Mouse (Mus musculus) hindbrain, embryonic 14.5 days (tissue): ENCODE measurements around the gene Speg. TPM values are rescaled to one million over a fixed set of nuclear protein-coding genes. Genes with fewer than 3 reads are reported as not detected.

Experiments
- ATAC-seq: fragments of 200-750 bp; cut with Nextera tagmentation; 2 replicates; pipeline ENCODE4 v1.8.0; 2017; ENCODE audit warnings: moderate number of reproducible peaks, mild to moderate bottlenecking, moderate TSS enrichment, moderate library complexity; ENCODE audit not compliant: low FRiP score
- DNase-seq: peaks from one replicate; pipeline ENCODE4 v3.0.0-alpha.2; 2015; ENCODE audit warnings: low spot score
- H3K27ac ChIP-seq: fragments of 300-500 bp; sonication (generic); 2 replicates; pipeline ENCODE4 v1.5.1; 2014; ENCODE audit warnings: mild to moderate bottlenecking, moderate library complexity
- H3K27me3 ChIP-seq: fragments of 300-500 bp; sonication (generic); 2 replicates; pipeline ENCODE4 v1.6.1; 2014; ENCODE audit warnings: mild to moderate bottlenecking, low read length, mixed read lengths; ENCODE audit not compliant: control insufficient read depth, insufficient read depth
- H3K36me3 ChIP-seq: fragments of 300-500 bp; sonication (generic); replicated peaks from 2 replicates; pipeline ENCODE4 v1.6.1; 2014; ENCODE audit not compliant: control insufficient read depth, insufficient read depth
- H3K4me1 ChIP-seq: fragments of 300-500 bp; sonication (generic); replicated peaks from 2 replicates; pipeline ENCODE4 v1.6.1; 2014; ENCODE audit warnings: antibody characterized with exemption, low read length, mixed read lengths; ENCODE audit not compliant: control insufficient read depth, insufficient read depth
- H3K4me2 ChIP-seq: fragments of 300-500 bp; sonication (generic); replicated peaks from 2 replicates; pipeline ENCODE4 v1.6.1; 2014; ENCODE audit warnings: mild to moderate bottlenecking, moderate library complexity
- H3K4me3 ChIP-seq: fragments of 300-500 bp; sonication (generic); replicated peaks from 2 replicates; pipeline ENCODE4 v1.5.1; 2014; ENCODE audit warnings: mild to moderate bottlenecking, low read length
- H3K9ac ChIP-seq: fragments of 300-500 bp; sonication (generic); 2 replicates; pipeline ENCODE4 v1.6.1; 2014
- H3K9me3 ChIP-seq: fragments of 300-500 bp; sonication (generic); 2 replicates; pipeline ENCODE4 v1.6.1; 2016; ENCODE audit warnings: low read length; ENCODE audit not compliant: control insufficient read depth
- WGBS: fragments of 180-500 bp; shearing (Covaris S2); extraction: QIAGEN DNeasy Blood & Tissue Kit; methylation state at CpG from one replicate; pipeline ENCODE4 v1.1.7; 2014; 5-methylcytosine and 5-hydroxymethylcytosine counted together
- polyA plus RNA-seq: library from polyadenylated mRNA; unstranded; fragments of >200 nt; fragmentation: Nextera tagmentation; extraction: Ambion mirVana; gene quantifications from 2 replicates; pipeline ENCODE4 v1.2.1, GENCODE M21; 2014

Speg gene
- polyA plus RNA-seq: 18.0 and 22.9 TPM in 2 replicates

DNA sequence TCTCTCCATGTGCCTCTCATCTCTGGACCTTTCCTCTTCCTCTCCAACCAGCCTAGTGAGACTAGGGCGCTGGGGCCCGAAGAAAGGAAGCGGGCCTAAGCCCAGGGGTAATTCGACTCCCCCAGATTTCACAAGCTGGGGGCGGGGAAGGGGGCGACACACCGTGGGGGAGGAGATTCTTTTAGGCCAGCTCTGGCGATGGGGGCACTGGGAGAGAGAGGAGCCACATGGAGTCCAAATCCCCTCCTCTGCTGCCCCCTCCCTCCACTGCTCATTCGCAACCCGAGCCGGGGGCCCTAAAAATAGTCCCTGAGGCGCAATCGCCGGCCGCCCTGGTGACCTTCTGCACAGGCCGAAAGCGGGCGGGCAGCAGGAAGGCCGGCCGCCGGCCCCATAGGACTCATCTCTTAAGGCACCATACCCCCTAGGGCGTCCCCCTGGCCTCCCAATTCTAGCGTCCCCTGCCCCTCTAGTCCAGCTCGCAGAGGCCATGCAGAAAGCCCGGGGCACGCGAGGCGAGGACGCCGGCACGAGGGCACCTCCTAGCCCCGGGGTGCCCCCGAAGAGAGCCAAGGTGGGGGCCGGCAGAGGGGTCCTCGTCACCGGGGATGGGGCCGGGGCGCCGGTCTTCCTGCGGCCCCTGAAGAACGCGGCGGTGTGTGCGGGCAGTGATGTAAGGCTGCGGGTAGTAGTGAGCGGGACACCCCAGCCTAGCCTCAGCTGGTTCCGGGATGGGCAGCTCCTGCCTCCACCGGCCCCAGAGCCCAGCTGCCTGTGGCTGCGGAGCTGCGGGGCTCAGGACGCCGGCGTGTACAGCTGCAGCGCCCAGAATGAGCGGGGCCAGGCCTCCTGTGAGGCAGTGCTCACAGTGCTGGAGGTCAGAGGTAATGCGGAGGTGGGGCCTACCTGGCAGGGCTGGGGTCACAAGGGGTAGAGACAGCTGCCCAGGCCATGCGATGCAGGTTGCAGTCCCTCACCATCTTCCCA is at the start of gene Speg:
TSS of gene Speg (plus strand) at position 348 of the 987 bp plus-strand sequence.
- Histone ChIP-seq H3K4me1 (peaks cover 20% of the 10 kb centered on the region), H3K9me3 (no peaks in the 10 kb centered on the region), H3K4me2 (peak within 1 kb of the TSS; percentile 51), H3K27ac (no peak within 1 kb of the TSS), H3K36me3 (no peaks in the 10 kb centered on the region), H3K4me3 (peak within 1 kb of the TSS; percentile 14; the same call in 1 of the 2 replicates), H3K27me3 (peaks cover 15% of the 10 kb centered on the region; the same call in 1 of the 2 replicates), H3K9ac (peak within 1 kb of the TSS; percentile 43; the same call in 1 of the 2 replicates)
- 0 out of 2 replicates have a peak, but pooled peaks have one; percentile 17 for ATAC-seq
- WGBS: 10% methylated on average over 57 of the region's 57 CpGs
- DNase-seq: no peak

DNA sequence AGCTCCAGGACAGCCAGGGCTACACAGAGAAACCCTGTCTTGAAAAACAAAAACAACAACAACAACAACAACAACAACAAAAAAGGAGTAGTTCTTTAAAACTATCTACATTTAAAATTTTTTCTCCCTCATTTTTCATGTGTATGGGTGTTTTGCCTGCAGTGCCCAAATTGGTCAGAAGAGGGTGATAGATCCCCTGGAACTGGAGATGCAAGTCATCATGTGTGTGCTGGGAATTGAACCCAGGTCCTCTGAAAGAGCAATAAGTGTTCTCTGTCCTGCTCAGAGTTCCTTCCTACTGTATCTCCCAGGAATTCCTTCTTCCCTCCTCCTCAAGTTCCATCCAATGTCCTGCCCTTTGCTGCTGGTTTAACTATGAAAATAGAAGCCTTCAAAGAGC is 47.6 kb upstream of the Speg start:
- Histone ChIP-seq H3K4me1 (no peaks in the 10 kb centered on the region), H3K27ac (no peak overlapping the region), H3K9ac (no peak overlapping the region), H3K9me3 (no peaks in the 10 kb centered on the region), H3K27me3 (no peaks in the 10 kb centered on the region), H3K36me3 (no peaks in the 10 kb centered on the region), H3K4me3 (no peak overlapping the region), H3K4me2 (no peak overlapping the region)
- DNase-seq: no peak
- no peak for ATAC-seq

DNA sequence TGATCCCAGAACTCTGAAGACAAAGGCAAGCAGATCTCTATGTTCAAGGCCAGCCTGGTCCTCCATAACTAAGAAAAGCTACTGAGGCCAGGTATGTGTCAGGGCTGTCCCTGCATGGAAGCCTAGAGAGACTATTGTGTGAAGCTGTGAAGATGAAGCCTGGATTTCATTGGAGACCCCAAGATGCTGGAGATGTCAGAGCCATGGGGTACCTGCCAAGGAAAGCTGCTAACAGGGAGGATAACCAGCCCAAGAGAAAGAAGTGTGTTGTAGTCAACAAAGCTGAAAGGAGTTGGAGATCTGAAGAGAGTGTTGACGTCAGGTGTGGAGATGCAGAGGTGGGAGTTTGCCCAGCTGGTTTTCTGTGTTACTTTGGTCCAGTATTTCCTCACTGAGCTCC is 43.8 kb upstream of the Speg start:
- no peak for DNase-seq
- WGBS: 91% methylated on average over 1 of the region's 1 CpGs
- no peaks in the 10 kb centered on the region for H3K4me1 ChIP-seq

DNA sequence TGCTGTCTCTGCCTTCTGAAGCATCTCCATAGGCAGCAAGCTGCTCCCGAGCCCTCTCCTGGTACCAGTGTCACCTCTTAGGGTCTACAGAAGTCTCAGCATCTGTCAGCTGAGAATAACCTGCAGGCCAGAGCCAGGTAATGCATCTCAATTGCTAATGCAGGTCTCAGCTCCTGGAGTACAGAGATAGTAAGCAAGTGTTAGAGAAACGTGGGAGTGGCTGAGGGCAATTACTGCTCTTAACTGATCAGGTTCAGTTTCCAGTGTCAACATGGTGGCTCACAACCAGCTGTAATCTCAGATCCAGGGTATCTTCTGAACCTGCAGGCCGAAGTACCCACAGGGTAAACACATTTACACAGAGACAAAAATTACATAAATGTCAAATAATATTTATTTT is 38.6 kb upstream of the Speg start:
- H3K9me3 ChIP-seq: no peaks in the 10 kb centered on the region
- DNase-seq: no peak
- no peak overlapping the region for H3K4me3 ChIP-seq
- H3K4me2 ChIP-seq: no peak overlapping the region
- H3K36me3 ChIP-seq: no peaks in the 10 kb centered on the region
- no peak overlapping the region for H3K27ac ChIP-seq
- no peak overlapping the region for H3K9ac ChIP-seq
- 79% methylated on average over 3 of the region's 3 CpGs for WGBS
- ATAC-seq: no peak
- peaks cover 19% of the 10 kb centered on the region for H3K4me1 ChIP-seq
- no peaks in the 10 kb centered on the region for H3K27me3 ChIP-seq

More for the DNA sequence above, 43.8 kb upstream of the Speg start:
- H3K4me2 ChIP-seq: no peak overlapping the region
- no peaks in the 10 kb centered on the region for H3K36me3 ChIP-seq
- ATAC-seq: no peak
- no peaks in the 10 kb centered on the region for H3K9me3 ChIP-seq
- H3K27ac ChIP-seq: no peak overlapping the region
- no peak overlapping the region for H3K4me3 ChIP-seq
- H3K9ac ChIP-seq: no peak overlapping the region
- H3K27me3 ChIP-seq: no peaks in the 10 kb centered on the region

DNA sequence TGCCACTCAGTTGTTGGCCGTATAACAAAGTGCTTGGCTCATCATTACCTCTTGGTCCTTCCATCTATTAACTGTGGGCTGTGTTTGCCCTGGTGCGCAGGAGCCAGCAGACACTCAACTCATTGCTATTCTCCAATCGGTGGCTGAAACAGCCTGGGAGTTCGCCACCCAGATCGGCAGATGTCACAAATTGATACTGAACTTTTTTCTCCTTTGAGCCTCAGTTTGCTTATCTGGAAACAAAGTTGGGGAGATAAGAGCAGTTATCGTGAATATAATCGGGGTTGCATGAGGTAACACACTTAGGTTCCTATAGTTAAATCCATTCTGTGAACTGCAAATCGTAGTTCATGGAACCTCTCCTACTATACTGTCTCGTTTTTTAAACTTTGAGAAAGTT is 38.0 kb upstream of the Speg start:
- H3K4me1 ChIP-seq: peaks cover 19% of the 10 kb centered on the region
- H3K27me3 ChIP-seq: no peaks in the 10 kb centered on the region
- WGBS: 80% methylated on average over 9 of the region's 9 CpGs
- no peak overlapping the region for H3K9ac ChIP-seq
- no peaks in the 10 kb centered on the region for H3K9me3 ChIP-seq
- H3K4me3 ChIP-seq: no peak overlapping the region
- no peak overlapping the region for H3K4me2 ChIP-seq
- no peak for ATAC-seq
- no peak overlapping the region for H3K27ac ChIP-seq
- no peak for DNase-seq
- no peaks in the 10 kb centered on the region for H3K36me3 ChIP-seq

DNA sequence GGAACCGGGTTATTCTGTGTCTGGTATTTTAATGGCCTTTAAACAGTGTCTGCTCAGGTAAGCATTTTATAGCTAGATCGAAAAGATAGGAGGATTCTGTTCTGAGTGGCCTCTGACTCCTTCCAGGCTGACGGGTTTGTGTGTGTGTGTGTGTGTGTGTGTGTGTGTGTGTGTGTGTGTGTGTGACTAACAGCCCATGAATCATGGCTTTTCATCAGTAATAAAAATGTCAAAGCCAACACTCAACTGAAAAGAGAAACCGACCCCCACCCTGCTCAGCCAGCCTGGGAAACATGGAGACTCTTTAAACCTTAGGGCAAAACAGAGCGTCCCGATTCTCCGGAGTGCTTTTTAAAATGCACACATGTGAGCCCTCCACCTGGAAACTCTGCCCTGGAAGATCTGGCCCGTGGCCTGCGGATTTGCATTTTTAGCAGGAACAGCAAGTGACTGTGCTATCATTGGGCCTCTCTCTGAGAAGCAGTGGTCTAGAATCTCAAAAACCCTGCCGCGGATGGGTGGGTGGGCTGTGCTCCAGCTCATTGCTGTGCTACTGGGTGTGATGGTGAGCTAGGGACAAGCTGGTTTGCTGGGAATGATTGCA is 36.9 kb upstream of the Speg start:
- H3K9me3 ChIP-seq: no peaks in the 10 kb centered on the region
- H3K4me1 ChIP-seq: peaks cover 19% of the 10 kb centered on the region
- DNase-seq (no peak), ATAC-seq (0 out of 2 replicates have a peak, but pooled peaks have one; percentile 25)
- no peak overlapping the region for H3K4me2 ChIP-seq
- no peaks in the 10 kb centered on the region for H3K27me3 ChIP-seq
- H3K36me3 ChIP-seq: no peaks in the 10 kb centered on the region
- 30% methylated on average over 11 of the region's 11 CpGs for WGBS
- H3K4me3 ChIP-seq: no peak overlapping the region
- peak overlapping the region; percentile 41; the same call in 1 of the 2 replicates for H3K9ac ChIP-seq
- H3K27ac ChIP-seq: peak overlapping the region; percentile 71; the same call in 1 of the 2 replicates

DNA sequence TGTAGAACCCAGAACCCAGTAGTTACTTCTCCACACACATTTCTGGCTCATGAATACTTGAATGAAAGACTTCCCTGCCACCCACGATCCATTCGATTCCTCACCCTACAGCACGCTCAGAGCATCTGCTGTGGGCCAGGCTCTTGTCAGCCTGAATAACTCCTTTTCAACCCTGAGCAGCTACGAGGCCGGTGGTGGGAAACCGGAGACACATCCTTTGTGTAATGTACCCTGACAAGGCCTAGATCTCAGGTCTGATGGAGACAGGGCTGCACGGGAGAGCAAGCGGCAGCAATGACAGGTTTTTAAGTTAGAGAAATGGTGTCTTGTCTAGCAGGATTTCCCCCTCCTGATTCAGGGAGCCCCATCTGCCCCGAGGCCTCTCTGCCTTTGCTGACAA is 35.8 kb upstream of the Speg start:
- WGBS: 30% methylated on average over 9 of the region's 9 CpGs
- ATAC-seq (0 out of 2 replicates have a peak, but pooled peaks have one; percentile 21), DNase-seq (peak; percentile 27)
- Histone ChIP-seq H3K9me3 (no peaks in the 10 kb centered on the region), H3K36me3 (no peaks in the 10 kb centered on the region), H3K4me3 (no peak overlapping the region), H3K27me3 (no peaks in the 10 kb centered on the region), H3K27ac (peak overlapping the region; percentile 71), H3K9ac (peak overlapping the region; percentile 41), H3K4me2 (no peak overlapping the region), H3K4me1 (peaks cover 19% of the 10 kb centered on the region)

DNA sequence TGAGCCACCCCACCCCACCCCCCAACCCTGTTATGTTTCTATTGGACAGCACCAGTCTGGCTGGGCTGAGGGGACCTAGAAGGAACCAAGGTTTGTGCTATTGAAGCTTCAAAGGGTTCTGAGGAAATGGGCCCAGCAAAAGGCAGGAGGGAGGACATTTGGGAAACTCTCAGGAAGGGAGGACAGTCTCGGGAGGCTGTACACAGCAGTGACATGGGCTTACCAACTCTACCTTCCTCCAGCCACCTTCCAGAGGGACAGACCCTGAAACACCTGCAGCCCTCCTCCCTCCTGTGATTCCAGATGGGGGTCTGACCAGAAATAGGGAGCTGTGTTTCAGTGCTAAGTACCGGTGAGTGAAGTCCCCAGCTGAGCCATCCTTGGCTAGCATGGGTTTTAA is 34.6 kb upstream of the Speg start:
- H3K36me3 ChIP-seq: no peaks in the 10 kb centered on the region
- peaks cover 25% of the 10 kb centered on the region for H3K4me1 ChIP-seq
- H3K9me3 ChIP-seq: no peaks in the 10 kb centered on the region
- H3K9ac ChIP-seq: no peak overlapping the region
- WGBS: 68% methylated on average over 2 of the region's 2 CpGs
- no peak overlapping the region for H3K4me2 ChIP-seq
- no peak overlapping the region for H3K4me3 ChIP-seq
- H3K27me3 ChIP-seq: no peaks in the 10 kb centered on the region
- no peak overlapping the region for H3K27ac ChIP-seq
- ATAC-seq (no peak), DNase-seq (no peak)

DNA sequence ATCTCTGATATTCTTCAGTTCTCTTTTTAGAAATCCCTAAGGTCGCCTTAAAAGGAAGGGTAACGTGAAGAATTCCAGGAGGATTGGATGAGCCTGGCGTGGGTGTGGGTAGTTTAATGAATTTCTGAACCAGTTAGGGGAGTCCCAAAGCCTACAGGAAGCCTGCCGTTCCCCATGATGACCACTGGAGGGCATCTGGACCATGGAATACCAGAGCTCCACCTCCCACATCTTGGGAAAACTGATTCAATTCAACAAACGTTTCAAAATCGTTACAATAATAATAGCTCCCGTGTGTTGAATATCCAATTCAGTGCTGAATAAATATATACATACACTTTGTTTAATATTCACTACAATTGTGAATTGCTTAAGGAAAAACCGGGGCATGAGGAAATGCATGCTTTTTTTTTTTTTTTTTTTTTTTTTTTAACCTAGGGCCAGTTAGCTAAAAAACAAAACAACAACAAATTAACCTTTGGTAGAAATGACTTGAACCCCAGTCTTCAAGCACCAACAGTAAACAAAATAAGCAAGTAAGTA is 32.2 kb upstream of the Speg start:
- Histone ChIP-seq H3K9me3 (no peaks in the 10 kb centered on the region), H3K27me3 (no peaks in the 10 kb centered on the region), H3K4me3 (no peak overlapping the region), H3K9ac (no peak overlapping the region), H3K36me3 (no peaks in the 10 kb centered on the region), H3K4me1 (peaks cover 25% of the 10 kb centered on the region), H3K27ac (no peak overlapping the region), H3K4me2 (no peak overlapping the region)
- under 1% methylated on average over 8 of the region's 8 CpGs for WGBS
- DNase-seq: peak; percentile 90
- no peak for ATAC-seq
